Mouse (Mus musculus) cerebral cortex, adult 2 months (tissue): Measurements from ENCODE around the gene Med24.

Experiments
- WGBS: fragments of 180-500 bp; shearing (Covaris S2); methylation state at CpG from one replicate; pipeline ENCODE4 v1.1.7; 2018; 5-methylcytosine and 5-hydroxymethylcytosine counted together

The Med24 gene

GRCm38 (mm10) chr11:98693201-98693600 is 36.0 kb downstream of the Med24 start:
- 70% methylated on average over 13 of the region's 13 CpGs for WGBS

DNA sequence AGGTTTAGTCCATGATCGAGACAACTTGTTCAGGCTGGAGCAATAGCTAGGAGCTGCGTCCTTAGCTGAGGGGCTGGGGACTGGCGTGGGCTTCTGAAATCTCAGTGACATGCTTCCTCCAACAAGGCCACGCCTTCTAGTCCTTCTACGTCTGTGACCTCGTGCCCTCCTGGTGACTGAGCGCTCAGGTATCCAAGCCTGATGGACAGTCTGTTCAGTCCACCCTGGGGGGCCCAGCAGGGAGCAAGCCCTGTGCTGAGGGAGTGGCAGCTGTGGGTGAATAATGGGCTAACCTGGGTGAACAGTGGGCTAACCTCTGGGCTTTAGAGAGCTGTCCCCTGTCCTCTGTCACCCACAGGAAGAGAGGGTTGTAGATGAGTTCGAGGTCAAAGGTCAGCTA is 41.2 kb downstream of the Med24 start:
- 86% methylated on average over 8 of the region's 8 CpGs for WGBS

- WGBS = 84% methylated on average over 4 of the region's 4 CpGs
Measured at GRCm38 (mm10) chr11:98686976-98687375, 42.3 kb downstream of the Med24 start.

DNA sequence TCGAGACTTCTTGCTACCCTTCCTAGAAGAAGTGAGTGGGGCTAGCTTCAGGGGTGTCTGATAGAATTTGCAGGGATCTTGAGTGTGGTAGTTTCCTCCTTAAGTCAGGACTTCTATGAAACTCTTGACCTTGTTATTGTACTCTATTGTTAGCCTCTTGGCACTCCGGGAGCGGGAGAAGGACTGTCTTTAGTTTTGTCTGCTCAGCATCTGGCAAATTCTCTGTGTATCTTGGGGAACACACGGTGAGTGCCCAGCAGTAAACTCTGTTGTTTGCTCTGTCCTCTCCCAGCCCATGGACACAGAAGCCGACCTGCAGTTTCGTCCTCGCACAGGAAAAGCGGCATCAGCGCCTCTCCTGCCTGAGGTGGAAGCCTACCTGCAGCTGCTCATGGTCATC is 43.6 kb downstream of the Med24 start:
- 78% methylated on average over 9 of the region's 9 CpGs for WGBS

DNA sequence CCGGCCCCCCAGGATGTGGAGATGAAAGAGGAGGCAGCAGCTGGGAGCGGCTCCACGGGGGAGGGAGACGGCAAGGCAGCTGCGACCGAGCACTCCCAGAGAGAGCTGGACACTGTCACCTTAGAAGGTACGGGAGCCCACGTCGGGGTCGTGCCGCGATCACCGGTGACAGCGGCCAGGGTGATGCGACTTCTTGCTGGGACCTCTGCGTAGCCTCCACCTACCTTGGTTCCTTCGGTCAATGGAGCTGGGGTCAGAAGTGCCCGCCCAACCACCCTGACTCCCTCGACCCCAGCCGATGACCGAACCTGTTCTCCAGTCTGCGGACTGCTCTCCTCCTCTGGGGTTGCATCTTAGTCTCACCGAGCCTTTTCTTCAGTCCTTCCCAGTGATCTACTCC is 46.4 kb downstream of the Med24 start:
- WGBS = under 1% methylated on average over 23 of the region's 23 CpGs

DNA sequence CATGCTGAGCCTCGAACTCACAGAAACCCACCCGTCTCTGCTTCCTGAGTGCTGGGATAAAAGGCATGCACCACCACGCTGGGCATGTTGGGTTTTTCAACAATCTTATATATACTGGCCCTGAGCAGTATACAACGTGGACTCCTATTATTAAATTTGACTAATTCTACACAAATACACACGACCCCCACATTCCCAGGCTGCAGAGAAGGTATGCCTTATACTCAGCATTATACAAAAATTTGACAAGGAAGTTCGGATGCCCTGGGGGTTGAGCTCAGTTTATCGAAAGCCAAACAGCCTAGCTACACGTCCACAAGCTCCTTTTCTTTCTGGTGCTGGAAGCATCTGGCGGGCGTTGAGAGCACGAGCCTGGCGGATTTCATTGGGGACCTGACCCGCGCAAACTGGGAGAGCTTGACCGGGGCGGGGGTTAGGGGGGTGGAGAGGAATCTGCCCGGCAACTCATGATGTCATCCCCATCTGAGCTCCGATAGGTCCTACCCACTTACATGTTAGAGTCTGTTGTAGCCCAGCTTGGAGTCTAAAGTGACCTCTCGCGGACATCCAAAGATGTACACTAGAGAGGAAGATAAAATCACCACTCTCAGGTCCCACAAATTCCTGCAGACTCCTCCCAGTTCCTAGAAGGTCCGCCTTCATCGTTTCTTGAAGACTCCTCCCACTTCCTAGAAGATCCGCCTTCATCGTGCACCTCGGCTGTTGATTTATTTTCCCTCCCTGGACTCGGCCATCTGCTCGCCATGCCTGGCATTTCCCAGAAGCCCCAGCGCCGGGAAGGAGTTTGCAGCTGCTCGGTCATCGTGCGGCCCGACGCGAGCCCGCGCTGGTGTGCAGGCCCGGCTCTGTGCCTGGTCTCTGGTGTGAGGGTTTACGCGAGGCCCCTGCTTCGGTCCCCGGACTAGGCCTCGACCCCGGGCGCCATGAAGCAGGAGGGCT is 47.2 kb downstream of the Med24 start, which contains the start of gene Psmd3:
TSS of gene Psmd3 (plus strand) at position 769 of the 960 bp plus-strand sequence.
- WGBS = 3% methylated on average over 45 of the region's 45 CpGs

DNA sequence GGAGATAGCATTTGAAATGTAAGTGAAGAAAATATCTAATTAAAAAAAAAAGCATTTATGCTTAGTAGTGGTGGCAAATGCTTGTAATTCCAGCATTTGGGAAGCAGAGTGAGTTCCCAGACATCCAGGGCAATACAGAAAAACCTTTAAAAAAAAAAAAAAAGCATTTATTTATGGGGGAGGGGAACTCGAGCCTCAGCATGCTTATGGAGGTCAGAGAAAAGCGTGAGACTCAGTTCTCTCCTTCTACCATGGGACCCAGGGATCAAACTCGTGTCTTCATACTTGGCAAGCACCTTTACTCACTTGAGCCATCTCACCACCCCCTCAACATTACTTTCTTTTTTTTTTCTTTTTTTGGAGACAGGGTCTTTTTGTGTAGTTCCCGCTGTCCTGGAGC is 48.0 kb downstream of the Med24 start:
- WGBS = 86% methylated on average over 4 of the region's 4 CpGs

DNA sequence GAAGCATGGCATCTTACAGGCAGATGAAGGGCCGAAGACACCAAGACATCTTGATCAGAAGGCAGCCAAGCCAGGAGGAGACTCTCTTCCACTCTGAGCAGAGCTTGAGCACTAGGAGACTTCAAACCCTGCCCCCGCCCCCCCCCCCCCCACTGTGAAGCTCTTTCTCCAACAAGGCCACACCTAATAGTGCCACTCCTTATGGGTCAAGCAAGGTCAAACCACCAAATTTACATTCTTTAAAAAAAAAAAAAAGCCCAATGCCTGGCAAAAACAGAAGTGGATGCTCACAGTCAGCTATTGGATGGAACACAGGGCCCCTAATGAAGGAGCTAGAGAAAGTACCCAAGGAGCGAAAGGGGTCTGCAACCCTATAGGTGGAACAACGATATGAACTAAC is 48.6 kb downstream of the Med24 start:
- WGBS = 94% methylated on average over 4 of the region's 4 CpGs

GRCm38 (mm10) chr11:98680023-98680422 is 49.2 kb downstream of the Med24 start:
- 97% methylated on average over 1 of the region's 1 CpGs for WGBS

DNA sequence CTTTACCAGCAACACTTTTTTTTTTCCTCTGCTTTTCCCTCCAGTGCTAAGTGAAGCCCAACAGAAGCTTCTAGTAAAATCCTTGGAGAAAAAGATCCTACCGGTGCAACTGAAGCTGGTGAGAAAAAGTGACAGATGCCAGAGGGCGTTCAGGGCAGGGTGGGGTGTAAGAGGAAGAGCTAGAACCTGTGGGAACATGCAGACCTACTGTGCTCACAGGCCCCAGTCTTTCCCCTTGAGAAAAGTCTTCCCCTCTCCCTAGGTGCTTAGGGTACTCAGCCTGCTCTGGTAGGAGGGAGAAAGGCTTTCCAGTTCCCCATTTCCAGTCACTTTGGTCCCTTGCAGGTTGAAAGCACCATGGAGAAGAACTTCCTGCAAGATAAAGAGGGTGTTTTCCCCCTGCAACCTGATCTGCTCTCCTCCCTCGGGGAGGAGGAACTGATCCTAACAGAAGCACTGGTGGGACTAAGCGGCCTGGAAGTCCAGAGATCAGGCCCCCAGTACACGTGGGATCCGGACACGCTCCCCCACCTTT is 53.3 kb downstream of the Med24 start:
- 62% methylated on average over 7 of the region's 7 CpGs for WGBS

GRCm38 (mm10) chr11:98673136-98673535 is 56.1 kb downstream of the Med24 start:
- 2% methylated on average over 7 of the region's 7 CpGs for WGBS

DNA sequence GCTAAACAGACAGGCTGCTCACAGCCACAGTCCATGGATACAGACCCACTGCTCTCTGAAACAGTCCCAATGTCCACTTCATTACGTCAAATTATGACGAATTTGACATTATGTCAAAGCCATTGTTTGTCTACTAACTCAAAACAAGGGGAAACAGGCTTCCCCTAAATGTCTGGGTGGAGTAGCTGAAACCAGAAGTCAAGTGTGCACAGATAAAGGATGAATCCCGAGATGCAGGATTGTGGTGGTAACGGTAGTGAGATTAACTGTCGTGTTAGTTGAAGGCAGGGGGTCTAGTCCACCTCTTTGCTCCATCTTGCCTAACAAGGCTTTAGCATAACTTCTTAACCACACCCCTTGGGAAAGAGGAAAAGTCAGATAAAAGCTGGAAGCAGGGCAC is 56.8 kb downstream of the Med24 start:
- 77% methylated on average over 5 of the region's 5 CpGs for WGBS

DNA sequence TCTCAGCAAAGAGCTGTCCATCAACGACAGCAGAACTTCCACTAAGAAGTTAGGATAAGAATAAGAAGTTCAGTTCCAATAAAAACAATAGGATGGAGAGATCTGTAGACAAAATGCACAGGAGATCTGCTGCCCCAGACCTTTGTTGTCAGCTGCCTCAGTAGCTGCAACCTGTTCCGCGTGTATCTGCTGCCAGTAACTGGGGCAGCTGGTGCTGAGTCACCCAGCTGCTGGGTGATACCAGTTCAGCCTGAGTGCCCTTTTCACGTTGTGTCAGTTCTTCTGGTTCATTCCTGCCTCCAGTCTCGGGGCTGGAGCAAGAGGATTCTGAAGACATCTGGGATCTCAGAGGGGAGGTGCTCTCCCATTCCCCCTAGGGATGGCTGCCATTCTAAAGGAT is 57.4 kb downstream of the Med24 start:
- 48% methylated on average over 5 of the region's 5 CpGs for WGBS

DNA sequence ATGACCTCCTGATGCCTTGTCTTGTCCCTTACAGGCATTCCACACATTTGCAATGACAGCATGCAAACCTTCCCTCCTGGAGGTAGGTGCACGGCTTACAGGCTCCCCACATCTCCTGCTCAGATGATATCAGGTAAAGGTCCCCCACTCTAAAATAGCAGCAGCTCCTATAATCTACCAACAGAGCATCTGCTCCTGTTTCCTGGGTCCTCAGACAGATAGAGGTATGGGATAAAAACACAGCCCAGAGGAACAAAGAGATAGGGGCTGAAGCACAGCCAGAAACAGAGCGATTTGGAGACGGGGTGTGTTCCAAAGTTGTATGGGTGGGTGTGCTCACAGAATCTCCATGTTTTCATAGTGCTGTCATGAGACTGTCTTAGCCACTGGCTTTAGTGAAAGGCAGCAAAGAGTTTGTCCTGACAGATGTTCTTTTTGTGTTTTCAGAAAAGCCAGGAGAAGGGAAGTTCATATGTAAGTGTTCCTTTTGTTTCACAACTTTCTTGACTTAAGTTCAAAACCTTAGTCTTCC is 57.9 kb downstream of the Med24 start:
- 69% methylated on average over 3 of the region's 3 CpGs for WGBS

- 80% methylated on average over 2 of the region's 2 CpGs for WGBS
Measured at GRCm38 (mm10) chr11:98668984-98669383, 60.3 kb downstream of the Med24 start.

DNA sequence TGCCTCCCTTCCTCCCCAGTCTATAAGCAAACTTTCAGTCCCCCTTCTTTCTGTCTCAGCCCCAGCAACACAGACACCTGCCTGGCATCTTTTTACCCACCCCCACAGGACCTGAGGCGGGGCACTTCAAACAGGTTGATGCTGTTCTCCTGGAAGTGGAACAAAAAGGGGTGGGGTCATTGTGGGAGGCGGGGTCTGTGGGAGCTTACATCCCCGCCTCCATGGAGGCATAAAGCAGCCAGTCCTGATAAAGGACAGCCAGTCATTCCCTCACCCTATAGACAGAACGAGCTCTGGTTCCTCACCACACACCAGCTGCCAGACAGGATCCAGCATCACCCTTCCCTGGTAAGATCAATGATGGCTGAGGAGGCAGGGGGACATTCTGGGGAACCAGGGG is 65.1 kb downstream of the Med24 start, which contains the start of gene Gsdma:
TSS of gene Gsdma (plus strand) at position 261 of the 400 bp plus-strand sequence.
- 46% methylated on average over 4 of the region's 4 CpGs for WGBS

DNA sequence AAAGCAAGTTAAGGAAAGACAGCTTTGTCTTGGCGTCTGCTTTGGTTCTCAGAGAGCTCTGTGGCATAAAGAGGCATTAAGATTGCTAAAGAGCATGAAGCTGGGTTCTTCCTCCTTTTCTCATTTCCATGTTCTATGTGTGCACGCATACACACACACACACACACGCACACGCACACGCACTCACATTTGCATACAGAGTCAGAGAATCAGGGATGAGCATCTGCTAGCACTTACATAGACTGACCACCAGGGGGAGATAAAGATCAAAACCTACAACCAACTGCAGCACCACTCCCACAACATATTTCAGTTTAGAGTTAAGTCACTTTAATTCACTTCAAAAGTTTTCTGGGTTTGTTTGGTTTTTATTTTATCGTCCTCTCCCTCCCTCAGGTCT is 68.7 kb downstream of the Med24 start:
- 4% methylated on average over 6 of the region's 6 CpGs for WGBS

GRCm38 (mm10) chr11:98655076-98655475 is 74.2 kb downstream of the Med24 start:
- WGBS = 21% methylated on average over 7 of the region's 7 CpGs
